Mouse (Mus musculus) spleen, adult 2 months (tissue): ENCODE results near the gene Zfp36l2.

ENCODE experiments used
- CTCF ChIP-seq: fragments of 200-500 bp; IDR thresholded peaks from 2 replicates; pipeline ENCODE4 v1.5.1; 2011; ENCODE audit warnings: mild to moderate bottlenecking, inconsistent platforms; ENCODE audit not compliant: insufficient read depth, insufficient read length, insufficient replicate concordance; ENCODE audit errors: extremely low read depth
- POLR2A ChIP-seq: fragments of 200-500 bp; IDR thresholded peaks from 2 replicates; pipeline ENCODE4 v1.6.1; 2011; ENCODE audit warnings: low read depth, low read length, inconsistent platforms

- no peak for TF ChIP-seq POLR2A
- TF ChIP-seq CTCF, result no peak
Observed at GRCm38 (mm10) chr17:84194282-84195002, 6.7 kb upstream of the Zfp36l2 start.
